Mouse (Mus musculus) heart, postnatal 0 days (tissue): Measurements from ENCODE around the gene Sufu. TPM values are rescaled to one million over a fixed set of nuclear protein-coding genes. Genes with fewer than 3 reads are reported as not detected.

Experiments used
- ATAC-seq: fragments of 200-750 bp; cut with Nextera tagmentation; 2 replicates; pipeline ENCODE4 v1.8.0; 2017; ENCODE audit warnings: low read depth, moderate number of reproducible peaks, moderate library complexity; ENCODE audit not compliant: insufficient read depth
- DNase-seq: peaks from one replicate; pipeline ENCODE4 v3.0.0-alpha.2; 2016; ENCODE audit warnings: low spot score
- H3K27ac ChIP-seq: fragments of 300-500 bp; sonication (generic); 2 replicates; pipeline ENCODE4 v1.5.1; 2014; ENCODE audit warnings: low read depth, mild to moderate bottlenecking
- H3K27me3 ChIP-seq: fragments of 300-500 bp; sonication (generic); 2 replicates; pipeline ENCODE4 v1.6.1; 2014; ENCODE audit warnings: low read length, mixed read lengths; ENCODE audit not compliant: control insufficient read depth, insufficient read depth
- H3K36me3 ChIP-seq: fragments of 300-500 bp; sonication (generic); replicated peaks from 2 replicates; pipeline ENCODE4 v1.6.1; 2014; ENCODE audit warnings: low read length, mixed read lengths; ENCODE audit not compliant: control insufficient read depth, insufficient read depth
- H3K4me1 ChIP-seq: fragments of 300-500 bp; sonication (generic); 2 replicates; pipeline ENCODE4 v1.6.1; 2014; ENCODE audit warnings: antibody characterized with exemption; ENCODE audit not compliant: control insufficient read depth, insufficient read depth
- H3K4me2 ChIP-seq: fragments of 300-500 bp; sonication (generic); 2 replicates; pipeline ENCODE4 v1.6.1; 2014; ENCODE audit warnings: low read depth, mild to moderate bottlenecking, low read length, moderate library complexity
- H3K4me3 ChIP-seq: fragments of 300-500 bp; sonication (generic); 2 replicates; pipeline ENCODE4 v1.5.1; 2014; ENCODE audit warnings: low read depth, low read length
- H3K9ac ChIP-seq: fragments of 300-500 bp; sonication (generic); replicated peaks from 2 replicates; pipeline ENCODE4 v1.6.1; 2014; ENCODE audit warnings: low read depth, low read length, mixed read lengths
- H3K9me3 ChIP-seq: fragments of 300-500 bp; sonication (generic); replicated peaks from 2 replicates; pipeline ENCODE4 v1.6.1; 2016; ENCODE audit warnings: low read length; ENCODE audit not compliant: control insufficient read depth
- CTCF ChIP-seq: IDR thresholded peaks from 2 replicates; pipeline ENCODE4 v1.5.1; 2016; ENCODE audit warnings: antibody characterized with exemption, control low read depth, low read depth
- EP300 ChIP-seq: IDR thresholded peaks from 2 replicates; pipeline ENCODE4 v1.6.1; 2016; ENCODE audit warnings: antibody characterized with exemption, low read depth
- WGBS: fragments of 180-500 bp; shearing (Covaris S2); extraction: QIAGEN DNeasy Blood & Tissue Kit; methylation state at CpG from one replicate; pipeline ENCODE4 v1.1.7; 2014; 5-methylcytosine and 5-hydroxymethylcytosine counted together
- polyA plus RNA-seq: library from polyadenylated mRNA; unstranded; fragments of >200 nt; fragmentation: Nextera tagmentation; extraction: Ambion mirVana; gene quantifications from 2 replicates; pipeline ENCODE4 v1.2.1, GENCODE M21; 2015
- total RNA-seq: library from RNA; depleted of rRNA; stranded (reverse); fragments of >200 nt; gene quantifications from 2 replicates; pipeline ENCODE4 v1.2.3, GENCODE M21; 2014; ENCODE audit warnings: low replicate concordance

Gene Sufu
- total and polyA plus RNA-seq, 2 experiments from 2014 or later: 9.2 to 11.0 TPM

GRCm38 (mm10) chr19:46396109-46396508, 587 bp upstream of the Sufu start:
- peaks cover 10% of the 10 kb centered on the region for H3K36me3 ChIP-seq
- no peaks in the 10 kb centered on the region for H3K27me3 ChIP-seq
- DNase-seq (no peak), ATAC-seq (no peak)
- no peak for TF ChIP-seq EP300
- TF ChIP-seq CTCF: no peak
- no peaks in the 10 kb centered on the region for H3K9me3 ChIP-seq
- peaks cover 25% of the 10 kb centered on the region for H3K4me1 ChIP-seq
- peak overlapping the region; percentile 72 for H3K4me2 ChIP-seq
- H3K27ac ChIP-seq: no peak overlapping the region; the same call in 1 of the 2 replicates
- H3K4me3 ChIP-seq: peak overlapping the region; percentile 86
- H3K9ac ChIP-seq: no peak overlapping the region
- WGBS: 12% methylated on average over 8 of the region's 8 CpGs

- Histone ChIP-seq H3K4me1 (peaks cover 25% of the 10 kb centered on the region), H3K27me3 (no peaks in the 10 kb centered on the region), H3K9me3 (no peaks in the 10 kb centered on the region), H3K9ac (peak overlapping the region; percentile 68), H3K4me3 (peak overlapping the region; percentile 84), H3K36me3 (peaks cover 10% of the 10 kb centered on the region), H3K27ac (peak overlapping the region; percentile 59; the same call in 1 of the 2 replicates), H3K4me2 (peak overlapping the region; percentile 95)
- ATAC-seq (no peak), DNase-seq (peak; percentile 22)
- no peak for TF ChIP-seq EP300
- TF ChIP-seq CTCF: no peak
- 3% methylated on average over 18 of the region's 19 CpGs for WGBS
These were observed 823 bp downstream of the Sufu start for GRCm38 (mm10) chr19:46397436-46398001.

GRCm38 (mm10) chr19:46398401-46398800, 1.7 kb downstream of the Sufu start:
- TF ChIP-seq EP300 (no peak), CTCF (no peak)
- ATAC-seq (no peak), DNase-seq (no peak)
- WGBS: 46% methylated on average over 3 of the region's 3 CpGs
- H3K4me1 ChIP-seq: peaks cover 25% of the 10 kb centered on the region
- no peaks in the 10 kb centered on the region for H3K27me3 ChIP-seq
- no peak overlapping the region for H3K9ac ChIP-seq
- no peak overlapping the region for H3K4me3 ChIP-seq
- peak overlapping the region; percentile 95; the same call in 1 of the 2 replicates for H3K4me2 ChIP-seq
- H3K9me3 ChIP-seq: no peaks in the 10 kb centered on the region
- peaks cover 16% of the 10 kb centered on the region for H3K36me3 ChIP-seq
- H3K27ac ChIP-seq: no peak overlapping the region

- DNase-seq (no peak), ATAC-seq (no peak)
- H3K9me3 ChIP-seq: no peaks in the 10 kb centered on the region
- TF ChIP-seq CTCF (no peak), EP300 (no peak)
- no peak overlapping the region for H3K27ac ChIP-seq
- peaks cover 23% of the 10 kb centered on the region for H3K36me3 ChIP-seq
- peaks cover 18% of the 10 kb centered on the region for H3K4me1 ChIP-seq
- WGBS: 65% methylated on average over 6 of the region's 6 CpGs
- H3K9ac ChIP-seq: no peak overlapping the region
- no peak overlapping the region for H3K4me3 ChIP-seq
- H3K4me2 ChIP-seq: no peak overlapping the region
- no peaks in the 10 kb centered on the region for H3K27me3 ChIP-seq
These were observed 2.7 kb downstream of the Sufu start for GRCm38 (mm10) chr19:46399372-46399771.

- Histone ChIP-seq H3K27ac (no peak overlapping the region), H3K9me3 (no peaks in the 10 kb centered on the region), H3K4me3 (no peak overlapping the region), H3K27me3 (no peaks in the 10 kb centered on the region), H3K36me3 (peaks cover 24% of the 10 kb centered on the region), H3K4me1 (peaks cover 16% of the 10 kb centered on the region), H3K4me2 (no peak overlapping the region), H3K9ac (no peak overlapping the region)
- ATAC-seq (no peak), DNase-seq (no peak)
- WGBS: 63% methylated on average over 7 of the region's 7 CpGs
- TF ChIP-seq EP300 (no peak), CTCF (no peak)
These were observed 3.2 kb downstream of the Sufu start for GRCm38 (mm10) chr19:46399886-46400285.

GRCm38 (mm10) chr19:46400558-46400957, 3.9 kb downstream of the Sufu start:
- H3K27me3 ChIP-seq: no peaks in the 10 kb centered on the region
- H3K9ac ChIP-seq: no peak overlapping the region
- peaks cover 30% of the 10 kb centered on the region for H3K36me3 ChIP-seq
- ATAC-seq (no peak), DNase-seq (no peak)
- no peak overlapping the region for H3K4me3 ChIP-seq
- H3K4me1 ChIP-seq: peaks cover 16% of the 10 kb centered on the region
- no peaks in the 10 kb centered on the region for H3K9me3 ChIP-seq
- TF ChIP-seq EP300 (no peak), CTCF (no peak)
- WGBS: 81% methylated on average over 7 of the region's 7 CpGs
- H3K27ac ChIP-seq: no peak overlapping the region
- no peak overlapping the region for H3K4me2 ChIP-seq
